Mouse (Mus musculus): ENCODE results near the gene Rftn2.
A peak's percentile ranks its signal among the peaks of the same experiment; 100 is the strongest.
"Not testable (repeated sequence)": the region's sequence is repeated elsewhere in the genome, so short reads cannot be mapped to it uniquely, and the experiment has no call there.

Rftn2 gene

GRCm38 (mm10) chr1:55129716-55130115 is 96.9 kb downstream of the Rftn2 start:
- DNase-seq (ENCODE audit: low read depth, low spot score), result peak; percentile 7

- DNase-seq (ENCODE audit: low read depth, low spot score), result not testable (repeated sequence)
Measured at GRCm38 (mm10) chr1:55124136-55124535, 102.4 kb downstream of the Rftn2 start.

- no peak for DNase-seq (ENCODE audit: low read depth, low spot score)
Measured at GRCm38 (mm10) chr1:55123561-55123960, 103.0 kb downstream of the Rftn2 start.

- no peak for DNase-seq (ENCODE audit: low read depth, low spot score)
Measured at GRCm38 (mm10) chr1:55123046-55123445, 103.5 kb downstream of the Rftn2 start.
